Mouse (Mus musculus) midbrain, embryonic 14.5 days (tissue): ENCODE data around the gene Lrrc72. TPM values are rescaled to one million over a fixed set of nuclear protein-coding genes. Genes with fewer than 3 reads are reported as not detected.

Experiments
- ATAC-seq: fragments of 200-750 bp; cut with Nextera tagmentation; 2 replicates; pipeline ENCODE4 v1.8.0; 2017; ENCODE audit warnings: moderate number of reproducible peaks, moderate library complexity; ENCODE audit not compliant: low FRiP score, low TSS enrichment
- DNase-seq: peaks from one replicate; pipeline ENCODE4 v3.0.0-alpha.2; 2015
- H3K27ac ChIP-seq: fragments of 300-500 bp; sonication (generic); replicated peaks from 2 replicates; pipeline ENCODE4 v1.5.1; 2014; ENCODE audit warnings: mild to moderate bottlenecking, low read depth, low read length, moderate library complexity
- H3K27me3 ChIP-seq: fragments of 300-500 bp; sonication (generic); 2 replicates; pipeline ENCODE4 v1.6.1; 2014; ENCODE audit warnings: low read length, control low read depth, mixed read lengths; ENCODE audit not compliant: control insufficient read depth, insufficient read depth
- H3K36me3 ChIP-seq: fragments of 300-500 bp; sonication (generic); 2 replicates; pipeline ENCODE4 v1.6.1; 2014; ENCODE audit warnings: low read length, control low read depth; ENCODE audit not compliant: control insufficient read depth, insufficient read depth
- H3K4me1 ChIP-seq: fragments of 300-500 bp; sonication (generic); 2 replicates; pipeline ENCODE4 v1.6.1; 2014; ENCODE audit warnings: mild to moderate bottlenecking, antibody characterized with exemption, low read length, control low read depth; ENCODE audit not compliant: control insufficient read depth, insufficient read depth
- H3K4me2 ChIP-seq: fragments of 300-500 bp; sonication (generic); 2 replicates; pipeline ENCODE4 v1.6.1; 2014; ENCODE audit warnings: mild to moderate bottlenecking, low read length, moderate library complexity
- H3K4me3 ChIP-seq: fragments of 300-500 bp; sonication (generic); replicated peaks from 2 replicates; pipeline ENCODE4 v1.5.1; 2014; ENCODE audit warnings: low read depth, low read length
- H3K9ac ChIP-seq: fragments of 300-500 bp; sonication (generic); replicated peaks from 2 replicates; pipeline ENCODE4 v1.6.1; 2014; ENCODE audit warnings: mild to moderate bottlenecking, low read length, moderate library complexity
- H3K9me3 ChIP-seq: fragments of 300-500 bp; sonication (generic); 2 replicates; pipeline ENCODE4 v1.6.1; 2016; ENCODE audit warnings: low read length, control low read depth, mixed read lengths; ENCODE audit not compliant: control insufficient read depth
- WGBS: fragments of 180-500 bp; shearing (Covaris S2); extraction: QIAGEN DNeasy Blood & Tissue Kit; methylation state at CpG from one replicate; pipeline ENCODE4 v1.1.7; 2014; 5-methylcytosine and 5-hydroxymethylcytosine counted together
- polyA plus RNA-seq: library from polyadenylated mRNA; unstranded; fragments of >200 nt; fragmentation: Nextera tagmentation; extraction: Ambion mirVana; gene quantifications from 2 replicates; pipeline ENCODE4 v1.2.1, GENCODE M21; 2014

Lrrc72 gene
- polyA plus RNA-seq, 1 experiment from 2014 or later: not detected

DNA sequence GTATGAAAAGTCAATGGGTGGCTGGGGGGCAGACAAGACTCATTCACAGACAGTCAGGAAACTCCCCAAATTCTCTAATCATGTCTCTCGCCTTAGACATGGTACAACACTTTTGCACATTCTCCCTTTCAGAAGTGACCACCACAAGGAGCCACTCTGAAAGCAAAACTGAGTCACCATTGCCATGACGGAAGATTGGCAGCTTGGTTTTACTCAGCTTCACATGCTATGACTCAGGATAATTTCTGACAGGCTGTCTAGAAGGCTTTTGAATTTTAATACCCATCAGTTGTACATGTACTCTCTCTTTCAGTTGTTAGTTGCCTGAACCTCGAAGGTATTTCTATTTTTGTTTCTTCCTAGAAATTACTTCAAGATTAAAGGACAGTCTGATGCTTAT, 12.0 kb downstream of the Lrrc72 start:
- no peaks in the 10 kb centered on the region for H3K4me1 ChIP-seq
- H3K36me3 ChIP-seq: no peaks in the 10 kb centered on the region
- ATAC-seq (no peak), DNase-seq (no peak)
- whole genome bisulfite sequencing: 87% methylated on average over 3 of the region's 3 CpGs
- no peak overlapping the region for H3K4me2 ChIP-seq
- H3K9me3 ChIP-seq: no peaks in the 10 kb centered on the region
- H3K27me3 ChIP-seq: no peaks in the 10 kb centered on the region
- H3K27ac ChIP-seq: no peak overlapping the region
- no peak overlapping the region for H3K9ac ChIP-seq
- H3K4me3 ChIP-seq: no peak overlapping the region

DNA sequence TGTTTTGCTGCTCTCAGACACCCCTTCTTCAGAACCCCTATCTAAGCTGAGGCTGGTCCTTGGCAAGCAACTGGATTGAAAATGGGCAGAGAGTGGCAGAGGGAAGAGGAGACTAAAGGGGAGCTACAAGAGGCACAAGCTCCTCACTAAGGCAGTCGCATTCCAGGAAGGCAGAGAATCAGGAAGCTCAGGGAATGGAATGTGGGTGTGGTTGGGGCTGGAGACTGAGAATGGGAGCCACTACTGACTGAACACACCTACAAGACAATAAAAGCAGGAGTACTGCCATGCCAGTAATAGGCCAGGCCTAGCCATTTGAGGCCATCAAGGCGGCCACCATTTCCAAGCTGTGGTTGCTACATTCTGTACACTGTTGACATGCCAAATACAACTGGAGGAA, 21.8 kb downstream of the Lrrc72 start:
- DNase-seq: no peak
- 86% methylated on average over 2 of the region's 2 CpGs for WGBS
- H3K27me3 ChIP-seq: no peaks in the 10 kb centered on the region
- no peak overlapping the region for H3K27ac ChIP-seq
- H3K4me2 ChIP-seq: no peak overlapping the region
- no peak for ATAC-seq
- H3K9ac ChIP-seq: no peak overlapping the region
- H3K9me3 ChIP-seq: peaks cover 2% of the 10 kb centered on the region; the same call in 1 of the 2 replicates
- no peaks in the 10 kb centered on the region for H3K36me3 ChIP-seq
- H3K4me3 ChIP-seq: no peak overlapping the region
- no peaks in the 10 kb centered on the region for H3K4me1 ChIP-seq

DNA sequence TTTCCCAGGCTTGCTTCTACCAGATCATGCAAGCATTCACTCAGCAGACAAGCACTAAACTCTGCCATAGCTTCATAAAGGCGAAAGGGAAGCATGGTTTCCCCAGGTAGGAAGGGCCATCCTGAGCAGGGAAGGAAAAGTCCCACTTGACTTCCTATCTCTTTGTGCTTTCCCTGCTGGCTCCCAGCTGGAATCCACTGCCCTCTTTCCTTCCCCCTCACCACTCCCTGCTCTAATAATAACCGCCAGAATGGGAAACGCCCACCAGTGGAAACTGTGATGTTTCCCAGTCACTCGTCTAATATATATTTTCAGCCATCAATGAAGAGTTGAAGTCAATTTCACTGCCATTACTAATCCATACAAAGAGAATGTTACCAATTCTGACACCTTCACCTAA, 28.8 kb downstream of the Lrrc72 start:
- no peaks in the 10 kb centered on the region for H3K4me1 ChIP-seq
- H3K4me2 ChIP-seq: no peak overlapping the region
- H3K4me3 ChIP-seq: no peak overlapping the region
- ATAC-seq (no peak), DNase-seq (no peak)
- WGBS: 75% methylated on average over 4 of the region's 4 CpGs
- H3K36me3 ChIP-seq: no peaks in the 10 kb centered on the region
- no peak overlapping the region for H3K9ac ChIP-seq
- no peak overlapping the region for H3K27ac ChIP-seq
- H3K9me3 ChIP-seq: no peaks in the 10 kb centered on the region
- H3K27me3 ChIP-seq: no peaks in the 10 kb centered on the region

DNA sequence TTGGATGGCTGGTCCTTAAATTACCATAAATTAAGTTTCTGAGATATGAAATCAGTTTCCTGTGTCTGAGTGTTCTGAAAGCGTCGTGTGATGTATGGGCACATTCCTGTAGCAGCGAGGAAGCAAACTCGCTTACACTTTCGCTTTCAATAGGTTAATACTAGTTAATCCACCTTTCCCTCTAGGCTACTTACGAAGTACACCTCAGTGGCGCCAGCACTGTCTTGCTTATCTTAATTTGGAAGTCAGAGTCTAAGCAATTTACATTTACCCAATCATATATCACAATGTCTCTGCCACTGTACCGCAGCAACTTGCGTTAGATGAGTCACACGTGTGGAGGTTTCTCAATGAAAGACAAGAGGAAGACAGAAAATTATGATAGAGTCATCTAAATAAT, 36.3 kb downstream of the Lrrc72 start:
- H3K4me1 ChIP-seq: no peaks in the 10 kb centered on the region
- no peaks in the 10 kb centered on the region for H3K27me3 ChIP-seq
- DNase-seq: no peak
- H3K36me3 ChIP-seq: no peaks in the 10 kb centered on the region
- H3K4me2 ChIP-seq: no peak overlapping the region
- H3K9me3 ChIP-seq: no peaks in the 10 kb centered on the region
- no peak for ATAC-seq
- H3K27ac ChIP-seq: no peak overlapping the region
- H3K9ac ChIP-seq: no peak overlapping the region
- H3K4me3 ChIP-seq: no peak overlapping the region
- 81% methylated on average over 10 of the region's 10 CpGs for WGBS

DNA sequence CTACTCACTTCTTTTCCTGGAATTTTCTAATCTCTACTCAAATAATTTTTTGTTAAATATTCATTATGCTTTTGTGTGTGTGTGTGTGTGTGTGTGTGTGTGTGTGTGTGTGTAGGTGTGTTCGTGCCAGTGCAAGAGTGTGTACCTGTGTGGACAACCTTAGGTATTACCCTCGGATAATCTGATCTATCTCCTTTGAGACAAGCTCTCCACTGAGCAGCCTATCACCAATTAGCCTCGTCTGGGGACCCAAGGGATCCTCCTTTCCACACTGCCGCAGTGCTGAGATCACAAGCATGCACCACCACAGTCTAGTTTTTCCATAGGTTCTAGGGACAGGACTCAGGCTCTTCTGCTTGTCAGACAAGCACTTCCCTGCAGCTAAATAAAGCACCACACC, 37.0 kb downstream of the Lrrc72 start:
- no peaks in the 10 kb centered on the region for H3K4me1 ChIP-seq

DNA sequence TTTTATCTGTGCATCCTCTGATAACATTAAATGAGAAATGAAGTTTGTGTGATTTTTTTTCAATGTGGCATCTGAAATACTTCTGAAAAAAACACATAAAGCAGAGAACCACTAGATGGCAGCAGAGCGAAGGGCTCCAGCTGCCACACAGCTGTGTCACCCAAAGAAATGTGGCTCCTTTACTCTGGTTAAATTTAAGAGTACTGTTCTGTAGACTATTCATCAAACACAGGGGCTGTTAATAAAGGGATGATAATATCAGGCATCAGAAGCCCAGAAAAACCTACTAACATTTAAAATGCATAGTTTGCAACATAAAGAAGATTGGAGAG, 38.1 kb downstream of the Lrrc72 start:
- ATAC-seq: peak; percentile 74
- Histone ChIP-seq H3K4me2 (no peak overlapping the region), H3K36me3 (no peaks in the 10 kb centered on the region), H3K4me3 (no peak overlapping the region), H3K4me1 (no peaks in the 10 kb centered on the region), H3K9me3 (no peaks in the 10 kb centered on the region), H3K9ac (no peak overlapping the region), H3K27me3 (no peaks in the 10 kb centered on the region), H3K27ac (no peak overlapping the region)
- 0% methylated on average over 1 of the region's 1 CpGs for WGBS
- DNase-seq: peak; percentile 92

More for the DNA sequence above, 37.0 kb downstream of the Lrrc72 start:
- Histone ChIP-seq H3K27ac (no peak overlapping the region), H3K36me3 (no peaks in the 10 kb centered on the region), H3K9me3 (no peaks in the 10 kb centered on the region), H3K4me3 (no peak overlapping the region), H3K27me3 (no peaks in the 10 kb centered on the region), H3K9ac (no peak overlapping the region), H3K4me2 (no peak overlapping the region)
- ATAC-seq: peak; percentile 34; the same call in 1 of the 2 replicates
- WGBS: 67% methylated on average over 4 of the region's 4 CpGs
- DNase-seq: no peak

DNA sequence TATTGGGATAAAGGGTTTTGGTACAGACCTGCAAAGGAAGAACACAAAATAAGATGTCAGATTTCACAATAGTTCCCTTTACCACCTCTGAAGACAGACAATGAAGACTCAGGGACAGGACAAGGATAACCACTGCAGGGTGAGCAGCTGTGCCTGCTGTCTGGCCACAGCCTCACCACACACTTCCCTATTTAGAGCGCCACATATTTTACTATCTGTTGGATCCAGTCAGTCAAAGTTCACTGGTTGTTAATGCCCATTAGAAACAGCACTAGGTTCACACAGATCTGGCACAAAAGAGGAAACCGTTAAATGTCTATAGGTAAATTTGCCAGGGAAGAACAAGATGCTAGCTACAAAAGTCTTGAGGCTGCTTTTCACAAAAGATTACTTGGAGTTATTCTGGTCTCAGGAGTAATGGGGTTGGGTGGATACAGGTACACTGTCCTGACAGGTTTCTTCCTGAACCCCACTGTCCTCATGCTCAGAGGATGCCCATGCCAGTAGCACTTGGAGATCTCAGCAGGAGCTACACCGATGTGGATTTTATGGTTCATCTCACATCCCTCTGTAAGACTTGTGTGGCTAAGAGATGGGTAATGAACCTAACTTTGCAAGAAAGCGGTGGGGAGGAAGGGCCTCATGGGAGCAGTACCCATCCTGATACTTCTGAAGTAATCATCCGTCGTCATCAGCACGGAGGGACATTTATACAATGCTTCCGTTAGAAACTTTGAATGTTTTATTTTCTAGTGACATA, 38.6 kb downstream of the Lrrc72 start:
- no peak overlapping the region for H3K9ac ChIP-seq
- no peaks in the 10 kb centered on the region for H3K36me3 ChIP-seq
- peak; percentile 37; the same call in 1 of the 2 replicates for ATAC-seq
- no peak overlapping the region for H3K4me3 ChIP-seq
- H3K4me1 ChIP-seq: no peaks in the 10 kb centered on the region
- DNase-seq: no peak
- no peak overlapping the region for H3K27ac ChIP-seq
- H3K4me2 ChIP-seq: no peak overlapping the region
- no peaks in the 10 kb centered on the region for H3K9me3 ChIP-seq
- WGBS: 50% methylated on average over 8 of the region's 8 CpGs
- no peaks in the 10 kb centered on the region for H3K27me3 ChIP-seq

DNA sequence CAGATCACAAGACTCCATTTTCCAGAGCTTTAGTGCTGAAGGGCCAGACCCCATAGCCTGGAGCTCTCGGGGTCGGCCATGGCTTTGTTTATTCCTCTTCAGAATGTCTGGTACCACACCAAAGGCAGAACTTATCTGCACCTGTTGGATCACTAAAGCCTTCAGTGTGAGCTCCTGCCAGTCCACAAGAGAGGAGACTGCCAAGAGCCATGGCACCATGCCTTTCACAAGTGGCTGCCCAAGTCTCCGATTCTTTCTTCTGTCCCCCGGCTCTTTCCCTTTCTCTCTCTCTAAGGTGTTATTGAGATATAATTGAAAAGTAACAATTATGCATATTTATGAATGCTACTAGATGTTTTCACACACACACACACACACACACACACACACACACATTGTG, 43.1 kb downstream of the Lrrc72 start:
- Histone ChIP-seq H3K27me3 (no peaks in the 10 kb centered on the region), H3K4me2 (no peak overlapping the region), H3K27ac (no peak overlapping the region), H3K4me3 (no peak overlapping the region), H3K36me3 (no peaks in the 10 kb centered on the region), H3K9me3 (no peaks in the 10 kb centered on the region), H3K4me1 (peaks cover 15% of the 10 kb centered on the region), H3K9ac (no peak overlapping the region)
- no peak for ATAC-seq
- WGBS: 79% methylated on average over 4 of the region's 4 CpGs
- DNase-seq: no peak

DNA sequence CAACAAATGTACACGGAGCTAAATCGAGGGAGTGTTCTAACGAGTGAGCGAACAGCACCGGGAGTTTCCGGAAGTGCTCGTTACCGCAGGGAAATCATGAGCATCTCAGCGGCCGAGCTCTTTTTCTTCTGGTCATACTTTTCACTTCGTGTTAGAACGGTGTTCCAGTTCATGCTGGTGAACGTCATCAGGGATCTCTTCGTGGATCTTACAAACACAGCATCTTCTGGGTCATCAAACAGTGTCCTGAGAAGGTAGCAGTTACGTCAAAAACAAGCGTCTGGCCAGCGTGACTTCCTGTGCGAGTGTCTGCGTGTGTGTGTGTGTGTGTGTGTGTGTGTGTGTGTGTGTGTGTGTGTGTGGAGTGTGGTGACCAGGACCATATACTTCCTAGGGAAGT, 44.7 kb downstream of the Lrrc72 start:
- H3K4me2 ChIP-seq: peak overlapping the region; percentile 47
- 62% methylated on average over 19 of the region's 19 CpGs for WGBS
- H3K36me3 ChIP-seq: no peaks in the 10 kb centered on the region
- no peaks in the 10 kb centered on the region for H3K9me3 ChIP-seq
- no peak overlapping the region for H3K9ac ChIP-seq
- DNase-seq: peak; percentile 27
- H3K27ac ChIP-seq: no peak overlapping the region
- H3K4me3 ChIP-seq: no peak overlapping the region
- no peaks in the 10 kb centered on the region for H3K27me3 ChIP-seq
- peaks cover 15% of the 10 kb centered on the region for H3K4me1 ChIP-seq
- no peak for ATAC-seq
